Mouse (Mus musculus): ENCODE data around the gene Mapt.

- TF ChIP-seq CTCF (IDR thresholded peaks at IDR 0.05; ENCODE audit: low read depth) (no peak), EP300 (IDR thresholded peaks at IDR 0.05; ENCODE audit: low read depth) (no peak)
Measured at GRCm38 (mm10) chr11:104195382-104195781, 35.8 kb upstream of the Mapt start.

Measured in liver, embryonic 14.5 days (tissue).